In genomic region chr4:129124652-129125146, GRCm38 (mm10) we compare ENCODE assay signal across 10 mouse cellular contexts. TPM values are rescaled to one million over a fixed set of nuclear protein-coding genes. Genes with fewer than 3 reads are reported as not detected.
DNase-seq lines count a peak whose midpoint lies in the region; ATAC-seq and TF ChIP-seq lines count a peak whose summit lies in the region.
"Had no signal": no experiment of that assay in that cellular context is flagged by ENCODE, and none has a peak within 500 bp of the region (broad histone marks: within the 10 kb centered on the region; RNA-seq: fewer than 3 reads in every experiment).

No protein-coding gene starts in this region.

- 9% methylated on average over 13 of the region's 13 CpGs for WGBS in hindbrain, embryonic 10.5 days
- 7% methylated on average over 13 of the region's 13 CpGs for WGBS in limb, embryonic 14.5 days

- intact Hi-C loops in heart, postnatal 14 days (cut with DNase I) = no loop called here

- H3K27ac ChIP-seq in hindbrain, embryonic 10.5 days = peak overlapping the region; percentile 3
- H3K27ac ChIP-seq in limb, embryonic 14.5 days (replicated peaks; ENCODE audit: low read depth, low read length) = no peak overlapping the region

- no peaks in the 10 kb centered on the region for H3K9me3 ChIP-seq in hindbrain, embryonic 10.5 days
- H3K9me3 ChIP-seq in limb, embryonic 14.5 days (ENCODE audit: control insufficient read depth, low read length) = no peaks in the 10 kb centered on the region

- peak overlapping the region; percentile 39 for H3K4me3 ChIP-seq in hindbrain, embryonic 10.5 days
- H3K4me3 ChIP-seq in limb, embryonic 14.5 days (replicated peaks; ENCODE audit: low read length) = no peak overlapping the region

- peak; percentile 88 for DNase-seq in heart, adult 11 months
- DNase-seq in heart, postnatal 14 days = no peak
- DNase-seq in MN1 (ENCODE audit: low spot score) = peak; percentile 78
- no peak for DNase-seq in hindbrain, embryonic 10.5 days (ENCODE audit: low spot score)
- no peak for DNase-seq in limb, embryonic 14.5 days (ENCODE audit: low spot score)
- no peak for DNase-seq in kidney, adult 11 months
- no peak for DNase-seq in thymus, postnatal 0 days (ENCODE audit: low spot score)
- no peak for DNase-seq in heart, adult 9 months (ENCODE audit: low spot score in 2 of 2)

- peak overlapping the region; percentile 16; the same call in 1 of the 2 replicates for H3K9ac ChIP-seq in limb, embryonic 14.5 days (ENCODE audit: low read depth, low read length, severe bottlenecking)

- H3K4me2 ChIP-seq in limb, embryonic 14.5 days (replicated peaks; ENCODE audit: low read depth, low read length, severe bottlenecking) = no peak overlapping the region

- peaks cover 69% of the 10 kb centered on the region for H3K27me3 ChIP-seq in hindbrain, embryonic 10.5 days (ENCODE audit: insufficient read depth, poor library complexity, severe bottlenecking)
- peaks cover 48% of the 10 kb centered on the region for H3K27me3 ChIP-seq in limb, embryonic 14.5 days (ENCODE audit: control insufficient read depth, insufficient read depth, low read length)

- TF ChIP-seq POLR2A in limb, embryonic 14.5 days (IDR thresholded peaks at IDR 0.05; ENCODE audit: borderline replicate concordance, extremely low read depth, insufficient read depth, insufficient read length) = no peak

- H3K36me3 ChIP-seq in hindbrain, embryonic 10.5 days = no peaks in the 10 kb centered on the region
- no peaks in the 10 kb centered on the region for H3K36me3 ChIP-seq in limb, embryonic 14.5 days (ENCODE audit: control insufficient read depth, insufficient read depth, low read length)

- peaks cover 60% of the 10 kb centered on the region for H3K4me1 ChIP-seq in hindbrain, embryonic 10.5 days (replicated peaks)
- H3K4me1 ChIP-seq in limb, embryonic 14.5 days (ENCODE audit: control insufficient read depth, insufficient read depth, low read length) = peaks cover 16% of the 10 kb centered on the region

- no peak for ATAC-seq in limb, embryonic 14.5 days (ENCODE audit: low FRiP score, low read depth)

RNA-seq across cellular contexts. Expression of gene Hpca, which starts 2.9 kb away (rescaled TPM):
- total RNA-seq in heart, postnatal 14 days (2021) = under 1 TPM in 1 of 2 experiments, not detected in 1; 0.41 TPM
- 2.6 and 4.7 TPM in 2 replicates for polyA plus RNA-seq in hindbrain, embryonic 10.5 days (2016; fragmentation: Nextera tagmentation; extraction: Ambion mirVana)
- polyA plus RNA-seq in limb, embryonic 14.5 days (2012; rRNA removed) = 2.1 and 2.4 TPM in 2 replicates
- 0.39 and 0.94 TPM in 2 replicates for polyA plus RNA-seq in limb, embryonic 14.5 days (2014; fragmentation: Nextera tagmentation; extraction: Ambion mirVana)
- 0.29 and 0.31 TPM in 2 replicates for polyA plus RNA-seq in thymus, postnatal 0 days (2015; fragmentation: Nextera tagmentation; extraction: Ambion mirVana)
- total RNA-seq: megakaryocyte, adult 5-6 weeks had no signal

RNA-seq across cellular contexts. Expression of gene Fndc5, which starts 12.1 kb away (rescaled TPM):
- 100 to 1,000 TPM; 221 to 229 TPM for total RNA-seq in heart, postnatal 14 days (2021)
- polyA plus RNA-seq in hindbrain, embryonic 10.5 days (2016; fragmentation: Nextera tagmentation; extraction: Ambion mirVana) = 0.72 and 1.8 TPM in 2 replicates
- 32.8 and 32.9 TPM in 2 replicates for polyA plus RNA-seq in limb, embryonic 14.5 days (2012; rRNA removed)
- polyA plus RNA-seq in limb, embryonic 14.5 days (2014; fragmentation: Nextera tagmentation; extraction: Ambion mirVana) = 25.2 and 31.0 TPM in 2 replicates
- 0.47 and 0.60 TPM in 2 replicates for polyA plus RNA-seq in thymus, postnatal 0 days (2015; fragmentation: Nextera tagmentation; extraction: Ambion mirVana)

RNA-seq across cellular contexts. Expression of gene Tmem54, which starts 19.4 kb away (rescaled TPM):
- total RNA-seq in heart, postnatal 14 days (2021) = not detected
- 2.5 and 5.1 TPM in 2 replicates for polyA plus RNA-seq in hindbrain, embryonic 10.5 days (2016; fragmentation: Nextera tagmentation; extraction: Ambion mirVana)
- 8.8 and 9.9 TPM in 2 replicates for polyA plus RNA-seq in limb, embryonic 14.5 days (2012; rRNA removed)
- polyA plus RNA-seq in limb, embryonic 14.5 days (2014; fragmentation: Nextera tagmentation; extraction: Ambion mirVana) = 11.1 and 13.3 TPM in 2 replicates
- 2.0 and 2.2 TPM in 2 replicates for polyA plus RNA-seq in thymus, postnatal 0 days (2015; fragmentation: Nextera tagmentation; extraction: Ambion mirVana)
- total RNA-seq: megakaryocyte, adult 5-6 weeks had no signal
- polyA plus RNA-seq: heart, postnatal 0 days had no signal

Comparison
In these comparisons a context has a peak if more than half of its experiments do, and no peak if none do; other contexts are left out.
1. DNase-seq: peak in heart, adult 11 months (single experiment) and MN1 (single experiment); none in heart, postnatal 14 days (0 of 2), hindbrain, embryonic 10.5 days (single experiment), limb, embryonic 14.5 days (single experiment), kidney, adult 11 months (single experiment), thymus, postnatal 0 days (single experiment) and heart, adult 9 months (0 of 2).